Mouse (Mus musculus): ENCODE measurements around the gene Csde1.

DNA sequence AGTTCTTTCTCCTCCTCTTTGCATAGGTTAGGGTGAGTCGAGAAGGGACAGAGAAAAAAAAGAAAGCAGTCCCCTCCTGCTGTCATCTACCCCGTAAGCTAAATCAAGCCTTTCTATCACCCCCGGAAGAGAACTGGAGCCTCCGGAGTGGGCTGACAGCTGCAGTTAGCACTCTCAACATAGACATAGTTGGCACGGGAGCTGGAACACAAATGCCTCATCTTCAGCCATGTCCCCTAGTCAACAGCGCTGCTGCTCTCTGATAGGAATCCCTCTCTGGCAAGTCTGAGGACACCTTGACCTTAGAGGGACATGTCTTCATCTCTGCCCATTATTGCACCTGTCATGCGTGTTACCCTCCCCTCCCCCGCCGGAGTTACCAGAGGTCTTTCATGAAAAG is 59.1 kb downstream of the Csde1 start:
- TF ChIP-seq HCFC1 (IDR thresholded peaks at IDR 0.05; ENCODE audit: borderline replicate concordance, insufficient read depth, low read length) (no peak), ZC3H11A (IDR thresholded peaks at IDR 0.05; ENCODE audit: borderline replicate concordance, low read depth, low read length) (no peak), ZNF384 (IDR thresholded peaks at IDR 0.05; ENCODE audit: low read depth, low read length) (no peak), MAFK (IDR thresholded peaks at IDR 0.05; ENCODE audit: insufficient read depth, low read depth, low read length) (no peak)

All from ES-E14 (cell line).